Mouse (Mus musculus): ENCODE measurements around the gene Thada.
A peak's percentile ranks its signal among the peaks of the same experiment; 100 is the strongest.

The Thada gene

GRCm38 (mm10) chr17:84465753-84466608, at the start of gene Thada:
Gene Thada, minus strand, starts transcription at chr17:84466205.
- peak; percentile 98 for DNase-seq

GRCm38 (mm10) chr17:84512516-84513085, 46.6 kb upstream of the Thada start:
- DNase-seq = no peak

- DNase-seq = peak; percentile 79
These were observed 45.9 kb upstream of the Thada start, which contains the start of gene Plekhh2 for GRCm38 (mm10) chr17:84511682-84512515. Gene Plekhh2, plus strand, starts transcription at chr17:84511895.

GRCm38 (mm10) chr17:84510961-84511639, 45.1 kb upstream of the Thada start:
- no peak for DNase-seq

- no peak for DNase-seq
These were observed 44.4 kb upstream of the Thada start for GRCm38 (mm10) chr17:84510355-84510754.

GRCm38 (mm10) chr17:84509176-84509575, 43.2 kb upstream of the Thada start:
- DNase-seq = no peak

- no peak for DNase-seq
These were observed 42.7 kb upstream of the Thada start for GRCm38 (mm10) chr17:84508736-84509135.

- no peak for DNase-seq
These were observed 39.9 kb upstream of the Thada start for GRCm38 (mm10) chr17:84505922-84506321.

GRCm38 (mm10) chr17:84502341-84502740, 36.3 kb upstream of the Thada start:
- DNase-seq = no peak

- DNase-seq = no peak
These were observed 32.6 kb upstream of the Thada start for GRCm38 (mm10) chr17:84498639-84499038.

- no peak for DNase-seq
These were observed 32.1 kb upstream of the Thada start for GRCm38 (mm10) chr17:84497972-84498604.

GRCm38 (mm10) chr17:84497559-84497958, 31.6 kb upstream of the Thada start:
- DNase-seq = no peak

GRCm38 (mm10) chr17:84497026-84497425, 31.0 kb upstream of the Thada start:
- no peak for DNase-seq

GRCm38 (mm10) chr17:84492255-84492880, 26.4 kb upstream of the Thada start:
- no peak for DNase-seq

GRCm38 (mm10) chr17:84487415-84487814, 21.4 kb upstream of the Thada start:
- no peak for DNase-seq

- no peak for DNase-seq
These were observed 17.8 kb upstream of the Thada start for GRCm38 (mm10) chr17:84483673-84484320.

GRCm38 (mm10) chr17:84482831-84483230, 16.8 kb upstream of the Thada start:
- DNase-seq = no peak

GRCm38 (mm10) chr17:84480464-84481355, 14.7 kb upstream of the Thada start:
- DNase-seq = peak; percentile 18

- DNase-seq = no peak
These were observed 12.3 kb upstream of the Thada start for GRCm38 (mm10) chr17:84478276-84478675.

- DNase-seq = no peak
These were observed 11.2 kb upstream of the Thada start for GRCm38 (mm10) chr17:84477176-84477575.

Data from kidney, adult 18-20 months (tissue).